Mouse (Mus musculus): Measurements from ENCODE around the gene Sh3bp5.

- TF ChIP-seq CTCF (IDR thresholded peaks at IDR 0.05; ENCODE audit: low read depth) (no peak), EP300 (IDR thresholded peaks at IDR 0.05; ENCODE audit: low read depth) (no peak)
Observed at GRCm38 (mm10) chr14:31337406-31337805, 98.5 kb downstream of the Sh3bp5 start.

Data from liver, postnatal 0 days (tissue).